Mouse (Mus musculus) myocyte (in vitro differentiated cells): ENCODE data around the gene Prkg2. TPM values are rescaled to one million over a fixed set of nuclear protein-coding genes. Genes with fewer than 3 reads are reported as not detected.

Experiments used
- H3K27me3 ChIP-seq: one replicate; pipeline ENCODE4 v1.6.1; 2011; ENCODE audit not compliant: control insufficient read depth, insufficient read depth, insufficient read length
- H3K36me3 ChIP-seq: one replicate; pipeline ENCODE4 v1.6.1; 2011; ENCODE audit not compliant: control insufficient read depth, insufficient read depth
- H3K4me2 ChIP-seq: one replicate; pipeline ENCODE4 v1.6.1; 2011; ENCODE audit warnings: low read depth, control low read depth
- H3K4me3 ChIP-seq: one replicate; pipeline ENCODE4 v1.5.1; 2011; ENCODE audit warnings: mild to moderate bottlenecking, control low read depth, moderate library complexity
- H3K79me2 ChIP-seq: one replicate; pipeline ENCODE4 v1.6.1; 2011; ENCODE audit not compliant: control insufficient read depth, insufficient read depth
- H3ac ChIP-seq: one replicate; pipeline ENCODE4 v1.6.1; 2011; ENCODE audit not compliant: control insufficient read depth, insufficient read length
- CEBPB ChIP-seq: IDR thresholded peaks from 2 replicates; pipeline ENCODE4 v1.6.1; 2011; ENCODE audit warnings: mild to moderate bottlenecking, moderate library complexity; ENCODE audit not compliant: poor library complexity, insufficient read depth, severe bottlenecking
- E2F4 ChIP-seq: IDR thresholded peaks from one replicate; pipeline ENCODE4 v1.6.1; 2011; ENCODE audit warnings: mild to moderate bottlenecking, control low read depth, moderate library complexity; ENCODE audit not compliant: insufficient read depth
- MAX ChIP-seq: IDR thresholded peaks from one replicate; pipeline ENCODE4 v1.6.1; 2011; ENCODE audit warnings: low read depth, mild to moderate bottlenecking, control low read depth
- MYOD1 ChIP-seq, 3 experiments: IDR thresholded peaks; one replicate each; pipeline ENCODE4 v1.6.1; 2011; ENCODE audit warnings: control low read depth in 2 of 3, low read depth in 2 of 3, mild to moderate bottlenecking in 2 of 3, moderate library complexity in 1 of 3; ENCODE audit not compliant: insufficient read length in 2 of 3, control insufficient read depth in 1 of 3
- MYOG ChIP-seq, 3 experiments: IDR thresholded peaks; one replicate each; pipeline ENCODE4 v1.6.1; 2011; ENCODE audit warnings: control low read depth in 2 of 3, low read depth in 2 of 3, mild to moderate bottlenecking in 2 of 3; ENCODE audit not compliant: insufficient read length in 2 of 3, control insufficient read depth in 1 of 3, insufficient read depth in 1 of 3
- POLR2A ChIP-seq: IDR thresholded peaks from one replicate; pipeline ENCODE4 v1.6.1; 2011; ENCODE audit warnings: low read depth, mild to moderate bottlenecking, control low read depth, moderate library complexity; ENCODE audit not compliant: insufficient read length
- POLR2AphosphoS2 ChIP-seq: IDR thresholded peaks from one replicate; pipeline ENCODE4 v1.6.1; 2011; ENCODE audit warnings: low read depth, control low read depth; ENCODE audit not compliant: insufficient read length
- REST ChIP-seq: IDR thresholded peaks from one replicate; pipeline ENCODE4 v1.6.1; 2011; ENCODE audit warnings: mild to moderate bottlenecking, control low read depth, moderate library complexity; ENCODE audit not compliant: insufficient read depth, insufficient read length
- SRF ChIP-seq: IDR thresholded peaks from one replicate; pipeline ENCODE4 v1.6.1; 2011; ENCODE audit warnings: low read depth; ENCODE audit not compliant: control insufficient read depth, insufficient read length
- TCF12 ChIP-seq: IDR thresholded peaks from one replicate; pipeline ENCODE4 v1.6.1; 2011; ENCODE audit warnings: mild to moderate bottlenecking, control low read depth; ENCODE audit not compliant: poor library complexity, insufficient read depth, severe bottlenecking
- TCF3 ChIP-seq: IDR thresholded peaks from one replicate; pipeline ENCODE4 v1.6.1; 2011; ENCODE audit warnings: low read depth, control low read depth; ENCODE audit not compliant: insufficient read length
- USF1 ChIP-seq: IDR thresholded peaks from one replicate; pipeline ENCODE4 v1.6.1; 2011; ENCODE audit warnings: low read depth, mild to moderate bottlenecking, control low read depth, moderate library complexity
- polyA plus RNA-seq: library from polyadenylated mRNA; unstranded; fragments of >200 nt; fragmentation: generic; extraction: Trizol; gene quantifications from one replicate; pipeline ENCODE4 v1.2.1, GENCODE M21; 2012; ENCODE audit warnings: missing spikeins

Prkg2 gene
- polyA plus RNA-seq, 1 experiment = 22.8 TPM

DNA sequence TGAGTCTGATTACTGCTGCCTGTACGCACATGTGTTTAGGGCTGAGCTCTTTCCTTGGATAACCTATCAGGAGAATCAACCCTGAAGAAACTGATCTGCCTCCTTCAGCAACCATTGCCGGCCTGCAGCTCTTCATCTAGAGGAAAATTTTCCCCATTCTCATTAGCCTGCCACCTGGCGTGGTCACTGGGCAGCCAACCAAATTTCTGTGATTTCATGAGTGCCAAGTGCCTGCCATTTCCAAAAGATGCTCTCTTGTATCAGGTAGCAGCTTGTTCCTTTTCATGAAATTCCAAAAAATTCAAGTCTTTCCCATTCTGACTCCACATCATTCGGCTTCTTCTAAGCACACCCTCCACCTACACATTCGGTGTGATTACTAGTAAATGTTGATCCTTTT, 136.2 kb downstream of the Prkg2 start:
- Histone ChIP-seq H3K79me2 (no peaks in the 10 kb centered on the region), H3K36me3 (no peaks in the 10 kb centered on the region), H3K4me3 (no peak overlapping the region), H3ac (no peak overlapping the region), H3K4me2 (no peak overlapping the region), H3K27me3 (no peaks in the 10 kb centered on the region)
- TF ChIP-seq POLR2AphosphoS2 = no peak
- no peak for TF ChIP-seq USF1
- TF ChIP-seq E2F4 = no peak
- TF ChIP-seq CEBPB = no peak
- no peak for TF ChIP-seq MAX
- TF ChIP-seq MYOD1 (IDR thresholded peaks at IDR 0.05; ENCODE audit: control insufficient read depth in 1 of 3, insufficient read length in 2 of 3, low read depth in 2 of 3) = no peak
- no peak for TF ChIP-seq REST
- TF ChIP-seq TCF3 = no peak

DNA sequence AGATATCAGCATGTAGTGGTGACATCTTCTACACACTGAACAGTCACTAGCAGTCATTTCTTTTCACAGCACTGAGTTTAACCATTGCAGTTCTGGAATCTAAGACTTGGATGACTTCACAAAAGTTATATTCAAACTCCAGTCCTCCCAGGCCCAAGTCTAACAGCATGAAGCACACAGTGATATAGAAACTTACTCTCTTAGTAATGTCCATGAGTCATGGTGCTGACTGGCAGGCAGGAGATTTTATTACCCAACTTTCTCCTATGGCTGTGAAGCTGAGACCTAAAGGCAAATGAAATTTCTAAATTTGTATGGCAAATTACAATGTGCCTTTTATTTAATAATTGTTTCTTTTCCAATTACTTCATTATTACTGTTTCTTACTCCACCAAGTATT, 139.2 kb downstream of the Prkg2 start:
- Histone ChIP-seq H3K79me2 (no peaks in the 10 kb centered on the region), H3K4me3 (no peak overlapping the region), H3K36me3 (no peaks in the 10 kb centered on the region), H3K4me2 (no peak overlapping the region), H3ac (no peak overlapping the region), H3K27me3 (no peaks in the 10 kb centered on the region)
- TF ChIP-seq CEBPB (no peak), POLR2A (no peak), MYOD1 (IDR thresholded peaks at IDR 0.05; ENCODE audit: control insufficient read depth in 1 of 3, insufficient read length in 2 of 3, low read depth in 2 of 3) (no peak), TCF3 (no peak), USF1 (no peak), MAX (no peak), SRF (no peak), E2F4 (no peak)

DNA sequence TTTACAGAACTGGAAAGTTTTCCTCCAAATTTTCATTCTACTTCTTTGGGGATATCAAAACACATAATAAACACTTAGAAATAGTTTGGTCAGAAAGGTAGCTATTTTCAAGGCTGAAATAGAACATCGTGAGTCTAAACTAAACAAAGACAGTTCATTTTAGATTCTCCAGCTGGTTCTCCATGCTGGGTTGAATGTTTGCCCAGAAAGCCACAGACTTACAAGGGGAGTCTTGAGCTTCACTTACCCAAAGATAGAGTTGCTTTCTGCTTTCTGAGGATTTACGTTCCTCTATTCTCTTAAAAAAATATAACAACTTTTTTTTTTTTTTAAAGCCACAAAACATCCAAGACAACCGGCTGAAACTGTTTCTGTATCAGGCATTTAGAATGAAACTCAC, 142.9 kb downstream of the Prkg2 start:
- Histone ChIP-seq H3K79me2 (no peaks in the 10 kb centered on the region), H3K4me3 (no peak overlapping the region), H3K4me2 (no peak overlapping the region), H3K36me3 (no peaks in the 10 kb centered on the region), H3K27me3 (no peaks in the 10 kb centered on the region), H3ac (no peak overlapping the region)
- no peak for TF ChIP-seq CEBPB
- no peak for TF ChIP-seq POLR2A
- no peak for TF ChIP-seq TCF3
- no peak for TF ChIP-seq MYOG (IDR thresholded peaks at IDR 0.05; ENCODE audit: control insufficient read depth in 1 of 3, insufficient read depth in 1 of 3, insufficient read length in 2 of 3, low read depth in 2 of 3)
- no peak for TF ChIP-seq POLR2AphosphoS2
- TF ChIP-seq MAX = no peak

DNA sequence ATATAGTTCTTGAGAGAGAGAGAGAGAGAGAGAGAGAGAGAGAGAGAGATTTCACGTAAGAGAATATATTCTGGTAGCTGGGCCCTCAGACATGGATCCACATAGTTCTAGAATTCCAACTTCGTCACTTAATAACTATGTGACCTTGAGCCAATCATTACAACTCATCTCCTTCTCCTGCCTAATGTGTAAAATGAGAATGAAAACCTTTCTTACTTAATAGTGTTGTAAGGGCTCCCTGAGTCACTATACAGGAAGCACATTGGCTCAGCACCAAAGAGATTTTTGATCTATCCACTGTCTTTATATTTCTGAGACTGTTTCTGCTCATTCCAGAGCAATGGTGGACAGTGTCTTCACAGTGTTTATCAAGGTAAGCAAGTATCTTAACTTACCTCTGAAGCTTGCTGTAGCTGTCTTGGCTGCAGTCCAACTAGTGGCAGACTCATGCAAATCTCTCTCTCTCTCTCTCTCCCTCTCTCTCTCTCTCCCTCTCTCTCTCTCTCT, 146.6 kb downstream of the Prkg2 start:
- Histone ChIP-seq H3ac (no peak overlapping the region), H3K36me3 (no peaks in the 10 kb centered on the region), H3K4me2 (peak overlapping the region; percentile 1), H3K79me2 (no peaks in the 10 kb centered on the region), H3K27me3 (no peaks in the 10 kb centered on the region), H3K4me3 (no peak overlapping the region)
- TF ChIP-seq TCF3 = no peak
- no peak for TF ChIP-seq MYOG (IDR thresholded peaks at IDR 0.05; ENCODE audit: control insufficient read depth in 1 of 3, insufficient read depth in 1 of 3, insufficient read length in 2 of 3, low read depth in 2 of 3)
- TF ChIP-seq USF1 = no peak
- TF ChIP-seq SRF = no peak

DNA sequence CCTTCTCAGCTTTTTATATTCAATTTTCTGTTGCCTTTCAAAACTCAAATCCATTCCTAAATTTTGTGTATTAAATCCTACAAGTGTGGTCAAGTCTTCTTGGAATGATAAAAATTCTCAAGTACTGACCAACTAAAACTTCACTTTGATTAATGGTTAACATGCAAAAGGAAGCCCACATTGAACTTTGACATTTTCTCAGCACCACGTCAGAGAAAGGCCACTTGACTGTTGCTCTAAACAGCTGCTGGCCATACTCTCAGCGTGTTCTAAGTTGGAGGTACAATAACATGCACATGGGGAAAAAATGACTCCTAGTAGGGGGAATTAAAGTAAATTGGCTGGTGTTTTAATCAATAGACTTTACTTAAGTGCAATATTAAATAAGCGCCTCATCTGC, 155.1 kb downstream of the Prkg2 start:
- Histone ChIP-seq H3K4me2 (no peak overlapping the region), H3K79me2 (no peaks in the 10 kb centered on the region), H3K27me3 (no peaks in the 10 kb centered on the region), H3K36me3 (no peaks in the 10 kb centered on the region), H3ac (no peak overlapping the region), H3K4me3 (no peak overlapping the region)
- TF ChIP-seq MYOD1 (IDR thresholded peaks at IDR 0.05; ENCODE audit: control insufficient read depth in 1 of 3, insufficient read length in 2 of 3, low read depth in 2 of 3) (no peak), CEBPB (no peak), E2F4 (no peak), TCF12 (no peak), MYOG (IDR thresholded peaks at IDR 0.05; ENCODE audit: control insufficient read depth in 1 of 3, insufficient read depth in 1 of 3, insufficient read length in 2 of 3, low read depth in 2 of 3) (no peak), TCF3 (no peak), MAX (no peak), USF1 (no peak), POLR2A (no peak), REST (no peak), POLR2AphosphoS2 (no peak), SRF (no peak)

Other genes starting within 250 kb of the Prkg2 start
- not detected for gene Bmp3, start 182.9 kb downstream of the Prkg2 start, polyA plus RNA-seq